Mouse (Mus musculus): ENCODE measurements around the gene Gm17490. TPM values are rescaled to one million over a fixed set of nuclear protein-coding genes. Genes with fewer than 3 reads are reported as not detected.

Gene Gm17490
- total RNA-seq, 1 experiment from 2014 or later, result not detected

- ATAC-seq (replicated peaks in 1 of 2; ENCODE audit: insufficient read depth in 1 of 2, low FRiP score in 2 of 2, low TSS enrichment in 1 of 2, low read depth in 1 of 2, poor library complexity in 2 of 2, severe bottlenecking in 2 of 2), result no peak
Observed at GRCm38 (mm10) chr2:11579399-11579798, 46.7 kb downstream of the Gm17490 start.

GRCm38 (mm10) chr2:11578187-11578586 lies 47.9 kb downstream of the Gm17490 start:
- ATAC-seq (replicated peaks in 1 of 2; ENCODE audit: insufficient read depth in 1 of 2, low FRiP score in 2 of 2, low TSS enrichment in 1 of 2, low read depth in 1 of 2, poor library complexity in 2 of 2, severe bottlenecking in 2 of 2), result no peak

Other genes starting within 250 kb of the Gm17490 start
- 22.7 and 38.3 TPM in 2 replicates for gene Pfkfb3, start 72.2 kb downstream of the Gm17490 start, total RNA-seq (2017)
- 178 and 218 TPM in 2 replicates for gene Rbm17, start 22.1 kb downstream of the Gm17490 start, total RNA-seq (2017)
- 5.3 TPM in 1 of 2 replicates, not detected in the other for gene Il2ra, start 16.5 kb upstream of the Gm17490 start, total RNA-seq (2017)
- gene Il15ra, start 79.0 kb upstream of the Gm17490 start, total RNA-seq (2017), result 21.8 and 22.4 TPM in 2 replicates
- gene Fbh1, start 151.3 kb upstream of the Gm17490 start, total RNA-seq (2017), result 70.5 and 115 TPM in 2 replicates
- gene Ankrd16, start 151.6 kb upstream of the Gm17490 start, total RNA-seq (2017), result 28.1 and 44.2 TPM in 2 replicates